In genomic region chr2:24359347-24359746, GRCm38 (mm10) we compare ENCODE assay signal across 33 mouse cellular contexts. TPM values are rescaled to one million over a fixed set of nuclear protein-coding genes. Genes with fewer than 3 reads are reported as not detected.
"Had no signal": no experiment of that assay in that cellular context is flagged by ENCODE, and none has a peak within 500 bp of the region (broad histone marks: within the 10 kb centered on the region; RNA-seq: fewer than 3 reads in every experiment).

No protein-coding gene starts in this region.

- DNase-seq: gastrocnemius, postnatal 14 days; gastrocnemius, postnatal 36 days; heart, adult 2 months; heart, postnatal 14 days; heart, postnatal 36 days; kidney, adult 11 months; kidney, adult 2 months; kidney, adult 9 months; kidney, postnatal 14 days; kidney, postnatal 36 days; layer of hippocampus, adult 9-11 months; layer of hippocampus, postnatal 36 days; left cerebral cortex, postnatal 4 days had no signal

- H3K36me3 ChIP-seq: heart, embryonic 10.5 days; heart, embryonic 12.5 days; hindbrain, embryonic 13.5 days; hindbrain, embryonic 15.5 days; kidney, embryonic 15.5 days; limb, embryonic 13.5 days; limb, embryonic 15.5 days; liver, embryonic 12.5 days had no signal

- H3K9ac ChIP-seq: heart, embryonic 12.5 days; hindbrain, embryonic 13.5 days; hindbrain, embryonic 15.5 days; kidney, embryonic 15.5 days; limb, embryonic 13.5 days; limb, embryonic 15.5 days; liver, embryonic 12.5 days; liver, embryonic 14.5 days had no signal

- H3K27me3 ChIP-seq: hindbrain, embryonic 13.5 days; hindbrain, embryonic 15.5 days; kidney, embryonic 15.5 days; limb, embryonic 13.5 days; limb, embryonic 15.5 days had no signal

- H3K4me3 ChIP-seq: heart, adult 2 months; heart, embryonic 10.5 days; heart, embryonic 12.5 days; hindbrain, embryonic 13.5 days; hindbrain, embryonic 15.5 days; kidney, embryonic 15.5 days; limb, embryonic 13.5 days; limb, embryonic 15.5 days; liver, embryonic 12.5 days had no signal

- H3K4me1 ChIP-seq: heart, embryonic 10.5 days; heart, embryonic 12.5 days; hindbrain, embryonic 13.5 days; hindbrain, embryonic 15.5 days; kidney, embryonic 15.5 days; limb, embryonic 13.5 days; limb, embryonic 15.5 days; liver, embryonic 12.5 days had no signal

- H3K9me3 ChIP-seq: heart, embryonic 10.5 days; heart, embryonic 12.5 days; hindbrain, embryonic 13.5 days; hindbrain, embryonic 15.5 days; kidney, embryonic 15.5 days; limb, embryonic 13.5 days; limb, embryonic 15.5 days; liver, embryonic 12.5 days had no signal

- H3K27ac ChIP-seq: heart, adult 2 months; heart, embryonic 10.5 days; hindbrain, embryonic 13.5 days; hindbrain, embryonic 15.5 days; hindbrain, postnatal 0 days; kidney, embryonic 15.5 days; kidney, postnatal 0 days; limb, embryonic 13.5 days; limb, embryonic 15.5 days; liver, embryonic 12.5 days; liver, embryonic 14.5 days had no signal

- H3K4me2 ChIP-seq: heart, embryonic 12.5 days; hindbrain, embryonic 13.5 days; hindbrain, embryonic 15.5 days; kidney, embryonic 15.5 days; limb, embryonic 13.5 days; limb, embryonic 15.5 days; liver, embryonic 12.5 days had no signal

RNA-seq across cellular contexts. Expression of gene Il1rn, which starts 22.7 kb away (rescaled TPM):
- total RNA-seq: gastrocnemius, adult 18-20 months; gastrocnemius, adult 8-10 months; gastrocnemius, postnatal 14 days; gastrocnemius, postnatal 36 days; hindbrain, postnatal 0 days; layer of hippocampus, adult 18-20 months; layer of hippocampus, postnatal 14 days; layer of hippocampus, postnatal 36 days; left cerebral cortex, adult 18-20 months; left cerebral cortex, adult 8-10 months; left cerebral cortex, postnatal 10 days; left cerebral cortex, postnatal 25 days; left cerebral cortex, postnatal 4 days had no signal
- polyA plus RNA-seq: heart, embryonic 10.5 days; hindbrain, embryonic 11.5 days; hindbrain, embryonic 15.5 days had no signal
